Mouse (Mus musculus) heart, adult 2 months (tissue): Measurements from ENCODE around the gene Tle3. TPM values are rescaled to one million over a fixed set of nuclear protein-coding genes. Genes with fewer than 3 reads are reported as not detected.

ENCODE experiments used
- DNase-seq, 2 experiments: peaks; one replicate each; pipeline ENCODE4 v3.0.0; 2021
- H3K27ac ChIP-seq: fragments of 200-600 bp; 2 replicates; pipeline ENCODE4 v1.8.1; 2022
- H3K27me3 ChIP-seq: fragments of 200-500 bp; 2 replicates; pipeline ENCODE4 v1.6.1; 2012; ENCODE audit warnings: mild to moderate bottlenecking, low read length, inconsistent platforms, mixed read lengths; ENCODE audit not compliant: control insufficient read depth, insufficient read depth
- H3K36me3 ChIP-seq: fragments of 200-500 bp; 2 replicates; pipeline ENCODE4 v1.6.1; 2012; ENCODE audit warnings: low read length, inconsistent platforms; ENCODE audit not compliant: control insufficient read depth, insufficient read depth
- H3K4me1 ChIP-seq: fragments of 200-500 bp; 2 replicates; pipeline ENCODE4 v1.6.1; 2011; ENCODE audit warnings: low read length; ENCODE audit not compliant: control insufficient read depth, insufficient read depth
- H3K4me3 ChIP-seq: fragments of 200-600 bp; 2 replicates; pipeline ENCODE4 v1.8.1; 2022
- H3K79me2 ChIP-seq: fragments of 200-500 bp; replicated peaks from 2 replicates; pipeline ENCODE4 v1.6.1; 2012; ENCODE audit warnings: mild to moderate bottlenecking, inconsistent platforms, low read length, moderate library complexity, mixed read lengths; ENCODE audit not compliant: control insufficient read depth, insufficient read depth
- H3K9ac ChIP-seq: fragments of 200-500 bp; 2 replicates; pipeline ENCODE4 v1.6.1; 2012; ENCODE audit warnings: low read depth, mild to moderate bottlenecking, control low read depth, inconsistent platforms, low read length, mixed read lengths
- CTCF ChIP-seq: fragments of 200-600 bp; IDR thresholded peaks from 2 replicates; pipeline ENCODE4 v1.8.1; 2022; ENCODE audit warnings: antibody characterized with exemption, mild to moderate bottlenecking, moderate library complexity
- EP300 ChIP-seq: fragments of 200-500 bp; IDR thresholded peaks from 2 replicates; pipeline ENCODE4 v1.6.1; 2011; ENCODE audit warnings: low read depth, low read length, control low read depth; ENCODE audit not compliant: insufficient read depth
- POLR2A ChIP-seq: fragments of 200-500 bp; IDR thresholded peaks from 2 replicates; pipeline ENCODE4 v1.6.1; 2011; ENCODE audit warnings: mild to moderate bottlenecking, low read depth, low read length, control low read depth; ENCODE audit not compliant: insufficient read depth
- WGBS: fragments of 180-500 bp; shearing (Covaris S2); methylation state at CpG from one replicate; pipeline ENCODE4 v1.1.7; 2018; 5-methylcytosine and 5-hydroxymethylcytosine counted together
- intact Hi-C: fragments of 180-260 bp; cut with DNase I; formaldehyde crosslinking; loops from one replicate; pipeline ENCODE4 v1.15.1; 2025
- polyA plus RNA-seq: library from polyadenylated mRNA; depleted of rRNA; stranded (reverse); fragments of >200 nt; gene quantifications from 2 replicates; pipeline ENCODE4 v1.2.3, GENCODE M21; 2012
- total RNA-seq, 2 experiments: library from RNA; stranded (reverse); gene quantifications; 2 replicates each; pipeline ENCODE4 v1.2.3; 2021

Gene Tle3
- total and polyA plus RNA-seq, 3 experiments, result 16.5 to 16.8 (median 16.6) TPM

DNA sequence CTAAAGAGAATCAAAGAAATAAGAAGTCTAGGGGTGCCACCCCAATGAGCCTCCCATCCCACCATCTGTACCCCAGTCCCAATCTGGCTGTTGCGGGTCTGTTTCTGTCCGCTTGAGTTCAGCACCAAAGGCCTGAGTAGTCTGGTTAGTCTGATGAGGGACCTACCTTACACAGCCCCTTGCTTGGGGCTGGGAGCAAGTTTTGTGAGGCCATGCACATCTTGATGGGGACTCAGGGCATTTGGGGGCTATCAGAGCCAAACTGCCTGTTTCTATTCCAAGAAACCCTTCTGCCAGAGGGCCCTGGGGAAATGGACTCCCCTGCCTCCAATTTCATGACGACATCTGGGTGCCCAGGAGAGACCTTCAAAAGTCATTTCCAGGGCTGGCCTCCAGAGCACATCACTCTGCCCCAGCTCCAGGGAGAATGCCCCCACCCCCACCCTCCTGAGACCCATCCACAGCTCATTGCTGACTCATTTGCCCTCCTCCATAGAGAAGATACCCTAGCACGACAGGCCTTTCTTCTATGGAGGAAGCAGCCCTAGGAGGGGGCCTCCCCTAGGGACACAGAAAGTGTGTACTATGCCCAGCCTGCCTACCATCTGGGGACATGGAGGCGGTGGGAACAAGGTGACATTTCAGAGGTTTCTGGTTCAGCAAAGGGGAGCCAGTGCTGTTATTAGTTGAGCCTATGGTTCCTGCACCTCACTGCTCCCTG, 84.4 kb downstream of the Tle3 start:
- no peak for DNase-seq
- WGBS, result 67% methylated on average over 5 of the region's 5 CpGs
- Histone ChIP-seq H3K79me2 (no peaks in the 10 kb centered on the region), H3K4me1 (no peaks in the 10 kb centered on the region), H3K36me3 (no peaks in the 10 kb centered on the region), H3K27ac (no peak overlapping the region), H3K9ac (no peak overlapping the region), H3K27me3 (peaks cover 3% of the 10 kb centered on the region; the same call in 1 of the 2 replicates), H3K4me3 (no peak overlapping the region)
- no peak for TF ChIP-seq CTCF
- no peak for TF ChIP-seq POLR2A
- intact Hi-C loops, result loop anchor here (5.0 kb wide), 1 partner anchor 101 kb away; no protein-coding TSS in a partner anchor

DNA sequence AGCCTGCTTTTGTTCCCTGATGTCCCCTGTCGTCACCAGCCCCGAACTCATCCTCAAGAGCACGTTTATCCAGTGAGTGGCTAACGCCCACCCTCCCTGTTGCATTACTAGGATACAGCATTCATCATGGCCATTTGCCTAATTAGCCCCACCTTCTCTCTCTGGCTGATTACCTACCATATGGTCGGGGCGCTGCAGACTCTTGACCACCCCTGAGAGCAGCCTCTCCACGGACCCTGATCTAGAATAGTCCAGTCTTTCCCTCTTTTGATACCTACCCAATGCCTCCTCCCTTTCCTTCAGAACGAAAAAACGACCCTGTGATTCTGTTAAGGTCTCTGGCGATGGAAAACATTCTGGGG, 85.0 kb downstream of the Tle3 start:
- DNase-seq, result no peak
- H3K4me1 ChIP-seq, result no peaks in the 10 kb centered on the region
- no peak overlapping the region for H3K4me3 ChIP-seq
- H3K27me3 ChIP-seq, result peaks cover 3% of the 10 kb centered on the region; the same call in 1 of the 2 replicates
- WGBS, result 47% methylated on average over 10 of the region's 10 CpGs
- H3K27ac ChIP-seq, result no peak overlapping the region
- H3K36me3 ChIP-seq, result no peaks in the 10 kb centered on the region
- H3K9ac ChIP-seq, result no peak overlapping the region
- H3K79me2 ChIP-seq, result no peaks in the 10 kb centered on the region
- TF ChIP-seq EP300, result no peak
- TF ChIP-seq POLR2A, result no peak
- no peak for TF ChIP-seq CTCF
- intact Hi-C loops, result loop anchor here (5.0 kb wide), 1 partner anchor 100 kb away; no protein-coding TSS in a partner anchor

DNA sequence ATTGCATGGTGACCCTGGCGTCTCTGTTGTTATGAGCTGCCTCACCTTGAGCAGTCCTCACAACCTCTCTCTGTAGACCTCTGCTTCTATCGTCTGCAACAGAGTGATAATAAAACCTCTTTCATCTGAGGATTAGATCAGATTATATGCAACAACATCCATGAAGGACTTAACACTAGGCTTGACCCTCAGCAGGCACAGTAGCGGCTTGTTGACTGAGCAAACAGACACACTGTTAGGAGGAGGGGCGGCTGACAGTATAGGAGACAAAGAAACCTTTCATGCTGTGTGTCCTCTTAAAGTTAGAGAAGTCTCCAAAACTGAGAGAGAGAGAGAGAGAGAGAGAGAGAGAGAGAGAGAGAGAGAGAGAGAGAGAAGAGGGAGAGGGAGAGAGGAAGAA, 89.7 kb downstream of the Tle3 start:
- Histone ChIP-seq H3K79me2 (no peaks in the 10 kb centered on the region), H3K4me1 (no peaks in the 10 kb centered on the region), H3K27me3 (peaks cover 2% of the 10 kb centered on the region; the same call in 1 of the 2 replicates), H3K36me3 (no peaks in the 10 kb centered on the region), H3K4me3 (no peak overlapping the region), H3K27ac (no peak overlapping the region), H3K9ac (no peak overlapping the region)
- intact Hi-C loops, result no loop called here
- no peak for DNase-seq
- WGBS, result 38% methylated on average over 4 of the region's 4 CpGs
- no peak for TF ChIP-seq POLR2A
- TF ChIP-seq EP300, result no peak
- TF ChIP-seq CTCF, result no peak

DNA sequence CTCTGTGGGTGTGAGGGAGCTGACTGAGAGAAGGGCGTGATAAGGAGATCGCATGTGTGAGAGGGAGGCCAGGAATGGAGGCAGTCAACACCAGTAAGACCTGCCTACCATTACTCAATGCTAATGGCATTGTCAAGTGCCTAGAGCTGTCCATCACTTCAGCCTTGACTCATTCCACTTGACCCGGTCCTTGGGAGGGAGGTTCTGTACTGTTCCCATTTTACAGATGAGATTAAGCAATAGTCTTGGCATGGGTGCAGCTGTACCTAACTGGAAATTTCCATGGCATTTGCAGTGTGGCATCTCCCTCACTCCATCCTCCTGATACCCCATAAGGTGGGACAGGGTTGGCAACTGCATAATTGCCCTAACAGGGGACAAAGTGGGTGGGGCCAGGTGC, 95.3 kb downstream of the Tle3 start:
- no peak overlapping the region for H3K4me3 ChIP-seq
- no peak for TF ChIP-seq EP300
- intact Hi-C loops, result no loop called here
- no peak overlapping the region for H3K27ac ChIP-seq
- H3K36me3 ChIP-seq, result no peaks in the 10 kb centered on the region
- H3K4me1 ChIP-seq, result no peaks in the 10 kb centered on the region
- 73% methylated on average over 3 of the region's 3 CpGs for WGBS
- no peak for DNase-seq
- H3K9ac ChIP-seq, result no peak overlapping the region
- H3K79me2 ChIP-seq, result no peaks in the 10 kb centered on the region
- H3K27me3 ChIP-seq, result no peaks in the 10 kb centered on the region
